In genomic region chr1:34811035-34811434, GRCm38 (mm10) we compare ENCODE assay signal across 23 mouse cellular contexts. TPM values are rescaled to one million over a fixed set of nuclear protein-coding genes. Genes with fewer than 3 reads are reported as not detected.
DNase-seq lines count a peak whose midpoint lies in the region; ATAC-seq and TF ChIP-seq lines count a peak whose summit lies in the region.
"Had no signal": no experiment of that assay in that cellular context is flagged by ENCODE, and none has a peak within 500 bp of the region (broad histone marks: within the 10 kb centered on the region; RNA-seq: fewer than 3 reads in every experiment).

No protein-coding gene starts in this region.

- H3K27me3 ChIP-seq in hindbrain, postnatal 0 days (ENCODE audit: insufficient read depth, low read length): no peaks in the 10 kb centered on the region
- H3K27me3 ChIP-seq in hindbrain, embryonic 11.5 days (ENCODE audit: control insufficient read depth, insufficient read depth, low read length): no peaks in the 10 kb centered on the region
- H3K27me3 ChIP-seq in neural tube, embryonic 13.5 days: no peaks in the 10 kb centered on the region
- H3K27me3 ChIP-seq: hindbrain, embryonic 15.5 days; intestine, embryonic 15.5 days; midbrain, embryonic 13.5 days; stomach, embryonic 15.5 days had no signal

- H3K4me2 ChIP-seq in hindbrain, postnatal 0 days (ENCODE audit: low read depth, low read length): no peak overlapping the region
- H3K4me2 ChIP-seq in hindbrain, embryonic 11.5 days (replicated peaks; ENCODE audit: low read depth, low read length): no peak overlapping the region
- H3K4me2 ChIP-seq in neural tube, embryonic 13.5 days: no peak overlapping the region
- H3K4me2 ChIP-seq: heart, embryonic 13.5 days; hindbrain, embryonic 15.5 days; intestine, embryonic 15.5 days; midbrain, embryonic 13.5 days; stomach, embryonic 15.5 days had no signal

- 58% methylated on average over 6 of the region's 6 CpGs for WGBS in hindbrain, postnatal 0 days
- 87% methylated on average over 6 of the region's 6 CpGs for WGBS in hindbrain, embryonic 11.5 days
- WGBS in neural tube, embryonic 13.5 days: 86% methylated on average over 6 of the region's 6 CpGs

- TF ChIP-seq CTCF in hindbrain, postnatal 0 days (IDR thresholded peaks at IDR 0.05; ENCODE audit: low read depth): no peak

- H3K36me3 ChIP-seq in hindbrain, postnatal 0 days (ENCODE audit: insufficient read depth, low read length): peaks cover 60% of the 10 kb centered on the region
- H3K36me3 ChIP-seq in hindbrain, embryonic 11.5 days (ENCODE audit: control insufficient read depth, insufficient read depth, low read length): peaks cover 9% of the 10 kb centered on the region; the same call in 1 of the 2 replicates
- H3K36me3 ChIP-seq in neural tube, embryonic 13.5 days: peaks cover 94% of the 10 kb centered on the region

- H3K9me3 ChIP-seq in hindbrain, postnatal 0 days (ENCODE audit: low read length): no peaks in the 10 kb centered on the region
- H3K9me3 ChIP-seq in hindbrain, embryonic 11.5 days (ENCODE audit: control insufficient read depth, low read length): no peaks in the 10 kb centered on the region
- no peaks in the 10 kb centered on the region for H3K9me3 ChIP-seq in neural tube, embryonic 13.5 days
- H3K9me3 ChIP-seq: heart, embryonic 13.5 days; hindbrain, embryonic 15.5 days; intestine, embryonic 15.5 days; midbrain, embryonic 13.5 days; stomach, embryonic 15.5 days had no signal

- peak overlapping the region; percentile 51 for H3K27ac ChIP-seq in hindbrain, postnatal 0 days
- no peak overlapping the region for H3K27ac ChIP-seq in hindbrain, embryonic 11.5 days (ENCODE audit: low read depth, low read length)
- H3K27ac ChIP-seq in neural tube, embryonic 13.5 days (replicated peaks): peak overlapping the region; percentile 54; the same call in 1 of the 2 replicates
- H3K27ac ChIP-seq: heart, embryonic 13.5 days; intestine, embryonic 15.5 days; kidney, postnatal 0 days; liver, embryonic 14.5 days; macrophage; midbrain, embryonic 13.5 days; stomach, embryonic 15.5 days had no signal

- H3K9ac ChIP-seq in hindbrain, postnatal 0 days (replicated peaks; ENCODE audit: low read length): no peak overlapping the region
- H3K9ac ChIP-seq in hindbrain, embryonic 11.5 days (ENCODE audit: low read depth, low read length): no peak overlapping the region
- H3K9ac ChIP-seq in neural tube, embryonic 13.5 days: no peak overlapping the region
- H3K9ac ChIP-seq: heart, embryonic 13.5 days; hindbrain, embryonic 15.5 days; intestine, embryonic 15.5 days; liver, embryonic 14.5 days; midbrain, embryonic 13.5 days; stomach, embryonic 15.5 days had no signal

- DNase-seq in cerebellum, postnatal 10 days: peak; percentile 55 to 59
- DNase-seq in cerebellum, adult 9-11 months: no peak
- no peak for DNase-seq in hindbrain, postnatal 0 days (ENCODE audit: low spot score)
- DNase-seq in hindbrain, embryonic 11.5 days (ENCODE audit: low spot score): no peak
- no peak for DNase-seq in neural tube, embryonic 10.5 days (ENCODE audit: extremely low spot score, low spot score)
- DNase-seq: adrenal gland, adult 2 months; B cell, adult 2 months; cerebellum, adult 11 months; kidney, adult 2 months; liver; lung, adult 2 months; lung, postnatal 10 days; right cerebral cortex, postnatal 25 days had no signal

- H3K4me3 ChIP-seq in hindbrain, postnatal 0 days (ENCODE audit: low read length): no peak overlapping the region
- no peak overlapping the region for H3K4me3 ChIP-seq in hindbrain, embryonic 11.5 days (ENCODE audit: low read depth, low read length)
- H3K4me3 ChIP-seq in neural tube, embryonic 13.5 days: no peak overlapping the region
- H3K4me3 ChIP-seq: erythroblast, embryonic 14.5 days; heart, embryonic 13.5 days; hindbrain, embryonic 15.5 days; intestine, embryonic 15.5 days; midbrain, embryonic 13.5 days; stomach, embryonic 15.5 days had no signal

- ATAC-seq in hindbrain, postnatal 0 days: no peak
- ATAC-seq in hindbrain, embryonic 11.5 days (ENCODE audit: low FRiP score): no peak
- ATAC-seq in neural tube, embryonic 13.5 days (ENCODE audit: low read depth): no peak
- ATAC-seq: intestine, embryonic 15.5 days; midbrain, embryonic 13.5 days had no signal

- H3K4me1 ChIP-seq in hindbrain, postnatal 0 days (ENCODE audit: insufficient read depth, low read length): no peaks in the 10 kb centered on the region
- peaks cover 3% of the 10 kb centered on the region for H3K4me1 ChIP-seq in hindbrain, embryonic 11.5 days (replicated peaks; ENCODE audit: control insufficient read depth, insufficient read depth, low read length)
- peaks cover 11% of the 10 kb centered on the region for H3K4me1 ChIP-seq in neural tube, embryonic 13.5 days (replicated peaks)
- H3K4me1 ChIP-seq: intestine, embryonic 15.5 days had no signal

RNA-seq across cellular contexts. Expression of gene Fam168b, which starts 31.8 kb away (rescaled TPM):
- total RNA-seq in hindbrain, postnatal 0 days (2014; rRNA removed): 367 and 457 TPM in 2 replicates
- polyA plus RNA-seq in hindbrain, postnatal 0 days (2015; fragmentation: Nextera tagmentation; extraction: Ambion mirVana): 81.5 and 90.6 TPM in 2 replicates
- 75.6 and 106 TPM in 2 replicates for polyA plus RNA-seq in hindbrain, embryonic 11.5 days (2014; fragmentation: Nextera tagmentation; extraction: Ambion mirVana)
- 127 and 131 TPM in 2 replicates for polyA plus RNA-seq in neural tube, embryonic 13.5 days (2015; fragmentation: Nextera tagmentation; extraction: Ambion mirVana)

RNA-seq across cellular contexts. Expression of gene Plekhb2, which starts 38.7 kb away (rescaled TPM):
- 98.6 and 117 TPM in 2 replicates for total RNA-seq in hindbrain, postnatal 0 days (2014; rRNA removed)
- polyA plus RNA-seq in hindbrain, postnatal 0 days (2015; fragmentation: Nextera tagmentation; extraction: Ambion mirVana): 104 and 107 TPM in 2 replicates
- 53.5 and 56.7 TPM in 2 replicates for polyA plus RNA-seq in hindbrain, embryonic 11.5 days (2014; fragmentation: Nextera tagmentation; extraction: Ambion mirVana)
- 74.2 and 86.4 TPM in 2 replicates for polyA plus RNA-seq in neural tube, embryonic 13.5 days (2015; fragmentation: Nextera tagmentation; extraction: Ambion mirVana)

Comparison
In these comparisons a context has a peak if more than half of its experiments do, and no peak if none do; other contexts are left out.
1. DNase-seq: peak in cerebellum, postnatal 10 days (2 of 2); none in cerebellum, adult 9-11 months (single experiment), hindbrain, postnatal 0 days (single experiment), hindbrain, embryonic 11.5 days (single experiment) and neural tube, embryonic 10.5 days (single experiment).